8 mouse cellular contexts compared by ENCODE assay signal in genomic region chr19:5797381-5798111, GRCm38 (mm10). TPM values are rescaled to one million over a fixed set of nuclear protein-coding genes. Genes with fewer than 3 reads are reported as not detected.
DNase-seq lines count a peak whose midpoint lies in the region; ATAC-seq lines count a peak whose summit lies in the region.

No protein-coding gene starts in this region.

- WGBS in kidney, embryonic 15.5 days: 6% methylated on average over 7 of the region's 7 CpGs
- WGBS in forebrain, embryonic 14.5 days: 17% methylated on average over 7 of the region's 7 CpGs
- 39% methylated on average over 7 of the region's 7 CpGs for WGBS in liver, embryonic 11.5 days
- WGBS in stomach, embryonic 16.5 days: 6% methylated on average over 7 of the region's 7 CpGs

- H3K9me3 ChIP-seq in kidney, embryonic 15.5 days (replicated peaks): no peaks in the 10 kb centered on the region
- H3K9me3 ChIP-seq in forebrain, embryonic 14.5 days (replicated peaks; ENCODE audit: control insufficient read depth, low read length): no peaks in the 10 kb centered on the region
- no peaks in the 10 kb centered on the region for H3K9me3 ChIP-seq in liver, embryonic 11.5 days (ENCODE audit: control insufficient read depth, low read length)
- no peaks in the 10 kb centered on the region for H3K9me3 ChIP-seq in stomach, embryonic 16.5 days (replicated peaks; ENCODE audit: control insufficient read depth, low read length)

- ATAC-seq in kidney, embryonic 15.5 days (replicated peaks; ENCODE audit: low FRiP score): no peak
- ATAC-seq in forebrain, embryonic 14.5 days: no peak
- ATAC-seq in liver, embryonic 11.5 days (replicated peaks; ENCODE audit: low FRiP score): no peak
- no peak for ATAC-seq in stomach, embryonic 16.5 days (ENCODE audit: insufficient read depth, low FRiP score)

- H3K4me3 ChIP-seq in kidney, embryonic 15.5 days (replicated peaks): peak overlapping the region; percentile 70
- peak overlapping the region; percentile 97 for H3K4me3 ChIP-seq in forebrain, embryonic 14.5 days (ENCODE audit: low read depth, low read length)
- peak overlapping the region; percentile 89 for H3K4me3 ChIP-seq in liver, embryonic 11.5 days (ENCODE audit: low read depth, low read length)
- peak overlapping the region; percentile 97 for H3K4me3 ChIP-seq in stomach, embryonic 16.5 days (replicated peaks; ENCODE audit: low read length)

- H3K9ac ChIP-seq in kidney, embryonic 15.5 days: peak overlapping the region; percentile 92
- H3K9ac ChIP-seq in forebrain, embryonic 14.5 days (ENCODE audit: low read length): peak overlapping the region; percentile 79
- peak overlapping the region; percentile 64 for H3K9ac ChIP-seq in liver, embryonic 11.5 days (ENCODE audit: low read depth, low read length)
- H3K9ac ChIP-seq in stomach, embryonic 16.5 days (ENCODE audit: low read length): peak overlapping the region; percentile 51

- DNase-seq in kidney, postnatal 36 days: no peak
- DNase-seq in Muller cell, postnatal 12 days (ENCODE audit: inconsistent ontology term): peak; percentile 61
- peak; percentile 42 for DNase-seq in forebrain, embryonic 14.5 days (ENCODE audit: low spot score)
- no peak for DNase-seq in liver, embryonic 11.5 days (ENCODE audit: low spot score)
- DNase-seq in thymus, adult 18-20 months: no peak
- no peak for DNase-seq in thymus, postnatal 14 days

- H3K27ac ChIP-seq in kidney, embryonic 15.5 days: peak overlapping the region; percentile 24
- H3K27ac ChIP-seq in forebrain, embryonic 14.5 days (ENCODE audit: low read depth, low read length): no peak overlapping the region
- H3K27ac ChIP-seq in liver, embryonic 11.5 days (ENCODE audit: low read depth, low read length): peak overlapping the region; percentile 80
- H3K27ac ChIP-seq in stomach, embryonic 16.5 days (ENCODE audit: low read length): peak overlapping the region; percentile 35; the same call in 1 of the 2 replicates

- no peaks in the 10 kb centered on the region for H3K27me3 ChIP-seq in kidney, embryonic 15.5 days
- no peaks in the 10 kb centered on the region for H3K27me3 ChIP-seq in forebrain, embryonic 14.5 days (replicated peaks; ENCODE audit: control insufficient read depth, insufficient read depth, low read length)
- no peaks in the 10 kb centered on the region for H3K27me3 ChIP-seq in liver, embryonic 11.5 days (replicated peaks; ENCODE audit: control insufficient read depth, insufficient read depth, low read length)
- no peaks in the 10 kb centered on the region for H3K27me3 ChIP-seq in stomach, embryonic 16.5 days (ENCODE audit: control insufficient read depth, insufficient read depth, low read length)

- H3K4me2 ChIP-seq in kidney, embryonic 15.5 days: peak overlapping the region; percentile 77
- H3K4me2 ChIP-seq in forebrain, embryonic 14.5 days (ENCODE audit: low read length): peak overlapping the region; percentile 77
- peak overlapping the region; percentile 95 for H3K4me2 ChIP-seq in liver, embryonic 11.5 days
- H3K4me2 ChIP-seq in stomach, embryonic 16.5 days (ENCODE audit: low read depth, low read length): peak overlapping the region; percentile 98

- H3K36me3 ChIP-seq in kidney, embryonic 15.5 days: peaks cover 40% of the 10 kb centered on the region
- peaks cover 51% of the 10 kb centered on the region for H3K36me3 ChIP-seq in forebrain, embryonic 14.5 days (ENCODE audit: control insufficient read depth, insufficient read depth, low read length)
- H3K36me3 ChIP-seq in liver, embryonic 11.5 days (ENCODE audit: control insufficient read depth, insufficient read depth, low read length): peaks cover 31% of the 10 kb centered on the region
- H3K36me3 ChIP-seq in stomach, embryonic 16.5 days (ENCODE audit: control insufficient read depth, insufficient read depth, low read length): peaks cover 17% of the 10 kb centered on the region

- peaks cover 35% of the 10 kb centered on the region for H3K4me1 ChIP-seq in kidney, embryonic 15.5 days
- peaks cover 20% of the 10 kb centered on the region for H3K4me1 ChIP-seq in forebrain, embryonic 14.5 days (ENCODE audit: control insufficient read depth, insufficient read depth, low read length)
- peaks cover 35% of the 10 kb centered on the region for H3K4me1 ChIP-seq in liver, embryonic 11.5 days (replicated peaks; ENCODE audit: control insufficient read depth, insufficient read depth, low read length)
- peaks cover 20% of the 10 kb centered on the region for H3K4me1 ChIP-seq in stomach, embryonic 16.5 days (ENCODE audit: control insufficient read depth, insufficient read depth, low read length)

RNA-seq across cellular contexts. Expression of gene Scyl1, which starts 26.3 kb away (rescaled TPM):
- polyA plus RNA-seq in kidney, embryonic 15.5 days (2015; fragmentation: Nextera tagmentation; extraction: Ambion mirVana): 69.6 and 76.0 TPM in 2 replicates
- 56.1 and 67.9 TPM in 2 replicates for polyA plus RNA-seq in forebrain, embryonic 14.5 days (2014; fragmentation: Nextera tagmentation; extraction: Ambion mirVana)
- polyA plus RNA-seq in liver, embryonic 11.5 days (2014; fragmentation: Nextera tagmentation; extraction: Ambion mirVana): 57.1 and 58.6 TPM in 2 replicates
- 66.3 and 67.8 TPM in 2 replicates for polyA plus RNA-seq in stomach, embryonic 16.5 days (2015; fragmentation: Nextera tagmentation; extraction: Ambion mirVana)

RNA-seq across cellular contexts. Expression of gene Ltbp3, which starts 56.8 kb away (rescaled TPM):
- polyA plus RNA-seq in kidney, embryonic 15.5 days (2015; fragmentation: Nextera tagmentation; extraction: Ambion mirVana): 18.5 and 18.8 TPM in 2 replicates
- polyA plus RNA-seq in forebrain, embryonic 14.5 days (2014; fragmentation: Nextera tagmentation; extraction: Ambion mirVana): 8.5 and 10.7 TPM in 2 replicates
- 4.1 and 4.6 TPM in 2 replicates for polyA plus RNA-seq in liver, embryonic 11.5 days (2014; fragmentation: Nextera tagmentation; extraction: Ambion mirVana)
- polyA plus RNA-seq in stomach, embryonic 16.5 days (2015; fragmentation: Nextera tagmentation; extraction: Ambion mirVana): 22.8 and 24.6 TPM in 2 replicates

Comparison
In these comparisons a context has a peak if more than half of its experiments do, and no peak if none do; other contexts are left out.
1. DNase-seq: peak in Muller cell, postnatal 12 days (single experiment) and forebrain, embryonic 14.5 days (single experiment); none in kidney, postnatal 36 days (0 of 2), liver, embryonic 11.5 days (single experiment), thymus, adult 18-20 months (0 of 2) and thymus, postnatal 14 days (single experiment).
2. Peak in every context shown above with its lines, with median percentiles within 50 percentile points of each other: H3K4me2 ChIP-seq, H3K4me3 ChIP-seq and H3K9ac ChIP-seq.